Mouse (Mus musculus): ENCODE measurements at regions not wholly inside any gene's neighbourhood (a gene's known extent, or its start where the extent isn't known, plus 50 kb on each side); places are given as distances from the start of the nearest gene placed in this dataset.

DNA sequence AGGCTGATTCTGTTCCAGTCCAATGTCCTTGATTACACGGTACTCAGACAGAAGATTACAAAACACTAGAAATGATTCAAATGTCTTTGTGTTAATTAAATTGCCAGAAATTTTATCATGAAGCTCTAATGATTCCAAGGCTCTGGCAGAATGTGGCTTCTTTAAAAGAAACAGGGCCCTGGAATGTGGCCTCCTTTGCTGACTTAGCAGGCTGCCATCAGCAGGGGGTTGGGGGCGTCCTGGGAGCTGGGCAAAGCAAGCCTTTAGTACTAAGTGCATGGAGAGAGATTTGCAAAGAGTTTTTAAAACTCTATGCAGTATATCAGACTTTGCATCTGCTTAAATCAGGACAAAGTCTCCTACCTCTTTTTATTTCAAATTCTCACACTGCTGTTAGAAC lies 434.8 kb upstream of the Cited2 start:
- Histone ChIP-seq H3K9ac (ENCODE audit: low read depth, low read length) (no peak overlapping the region), H3K4me2 (no peak overlapping the region), H3K9me3 (replicated peaks; ENCODE audit: control insufficient read depth, low read length) (no peaks in the 10 kb centered on the region), H3K36me3 (ENCODE audit: control insufficient read depth, insufficient read depth, low read length) (no peaks in the 10 kb centered on the region), H3K27me3 (ENCODE audit: control insufficient read depth, insufficient read depth, low read length) (no peaks in the 10 kb centered on the region), H3K4me1 (ENCODE audit: control insufficient read depth, insufficient read depth, low read length) (no peaks in the 10 kb centered on the region), H3K27ac (ENCODE audit: low read depth, low read length) (no peak overlapping the region), H3K4me3 (ENCODE audit: low read depth, low read length) (no peak overlapping the region)
- no peak for ATAC-seq (replicated peaks; ENCODE audit: insufficient number of reproducible peaks, low FRiP score, low TSS enrichment)
- WGBS (ENCODE audit: insufficient replicate concordance) = 46% methylated on average over 2 of the region's 2 CpGs

DNA sequence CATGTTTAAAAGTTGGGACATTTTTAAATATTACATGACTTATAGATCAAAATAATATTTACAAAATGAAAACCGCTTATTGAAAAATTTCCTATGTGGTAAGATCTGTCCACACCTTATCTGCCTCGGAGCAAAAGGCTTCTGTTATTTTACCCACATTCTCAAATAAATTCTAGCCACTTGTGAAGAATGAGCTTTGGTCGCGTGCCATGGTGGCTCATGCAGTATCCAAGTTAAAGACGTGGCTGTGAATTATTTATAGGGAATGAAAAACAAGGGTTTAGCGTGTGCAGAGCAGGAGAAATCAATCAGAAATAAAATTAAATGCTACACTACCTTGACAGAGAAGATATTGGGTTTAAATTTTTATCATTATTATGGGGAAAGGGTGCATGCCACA lies 430.7 kb upstream of the Cited2 start:
- Histone ChIP-seq H3K4me1 (ENCODE audit: control insufficient read depth, insufficient read depth, low read length) (no peaks in the 10 kb centered on the region), H3K4me2 (no peak overlapping the region), H3K4me3 (ENCODE audit: low read depth, low read length) (no peak overlapping the region), H3K9ac (ENCODE audit: low read depth, low read length) (no peak overlapping the region), H3K9me3 (replicated peaks; ENCODE audit: control insufficient read depth, low read length) (no peaks in the 10 kb centered on the region), H3K27ac (ENCODE audit: low read depth, low read length) (no peak overlapping the region), H3K36me3 (ENCODE audit: control insufficient read depth, insufficient read depth, low read length) (no peaks in the 10 kb centered on the region), H3K27me3 (ENCODE audit: control insufficient read depth, insufficient read depth, low read length) (no peaks in the 10 kb centered on the region)
- ATAC-seq (replicated peaks; ENCODE audit: insufficient number of reproducible peaks, low FRiP score, low TSS enrichment) = no peak
- WGBS (ENCODE audit: insufficient replicate concordance) = 81% methylated on average over 6 of the region's 6 CpGs

DNA sequence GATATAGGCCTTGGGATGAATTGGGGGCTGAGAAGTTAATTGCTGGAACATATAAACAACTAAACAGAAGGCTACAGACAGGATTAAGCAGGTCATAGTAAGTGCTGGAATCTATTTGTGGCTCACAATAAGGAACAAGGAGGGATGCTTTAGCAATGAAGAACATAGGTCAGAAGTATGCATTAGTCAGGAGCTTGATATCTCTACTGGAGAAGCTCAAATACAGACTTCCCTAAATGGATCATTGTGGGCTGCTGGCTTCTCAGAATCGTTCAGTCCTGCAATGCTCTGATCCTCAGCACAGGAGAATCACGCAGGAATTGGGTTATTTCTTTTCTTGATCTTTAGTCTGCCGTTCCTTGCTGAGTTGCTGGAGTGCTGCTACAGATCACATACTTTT lies 428.6 kb upstream of the Cited2 start:
- no peaks in the 10 kb centered on the region for H3K9me3 ChIP-seq (replicated peaks; ENCODE audit: control insufficient read depth, low read length)
- H3K4me2 ChIP-seq = no peak overlapping the region
- no peak overlapping the region for H3K4me3 ChIP-seq (ENCODE audit: low read depth, low read length)
- ATAC-seq (replicated peaks; ENCODE audit: insufficient number of reproducible peaks, low FRiP score, low TSS enrichment) = no peak
- no peaks in the 10 kb centered on the region for H3K36me3 ChIP-seq (ENCODE audit: control insufficient read depth, insufficient read depth, low read length)
- no peak overlapping the region for H3K27ac ChIP-seq (ENCODE audit: low read depth, low read length)
- H3K9ac ChIP-seq (ENCODE audit: low read depth, low read length) = no peak overlapping the region
- 71% methylated on average over 3 of the region's 3 CpGs for WGBS (ENCODE audit: insufficient replicate concordance)
- no peaks in the 10 kb centered on the region for H3K27me3 ChIP-seq (ENCODE audit: control insufficient read depth, insufficient read depth, low read length)
- no peaks in the 10 kb centered on the region for H3K4me1 ChIP-seq (ENCODE audit: control insufficient read depth, insufficient read depth, low read length)

DNA sequence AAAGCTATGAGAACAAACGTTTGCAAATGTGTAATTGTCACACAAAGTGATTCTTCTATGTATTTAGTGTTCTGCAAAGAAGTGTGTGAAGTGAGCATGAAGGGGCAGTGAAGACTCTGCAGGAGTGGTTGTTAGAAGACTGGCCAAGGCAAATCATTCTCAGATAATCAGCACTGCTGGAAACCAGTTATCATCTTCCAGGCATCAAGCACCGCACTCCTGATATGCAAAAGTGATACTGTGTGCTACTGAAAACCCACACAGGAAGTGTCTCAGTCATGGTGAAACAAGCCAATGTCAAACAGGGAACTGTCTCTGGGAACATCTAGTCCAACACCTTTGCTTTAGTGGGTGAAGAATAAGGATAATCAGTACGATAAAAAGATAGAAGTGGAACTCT lies 427.9 kb upstream of the Cited2 start:
- Histone ChIP-seq H3K4me3 (ENCODE audit: low read depth, low read length) (no peak overlapping the region), H3K4me1 (ENCODE audit: control insufficient read depth, insufficient read depth, low read length) (peaks cover 6% of the 10 kb centered on the region; the same call in 1 of the 2 replicates), H3K9ac (ENCODE audit: low read depth, low read length) (no peak overlapping the region), H3K27ac (ENCODE audit: low read depth, low read length) (no peak overlapping the region), H3K36me3 (ENCODE audit: control insufficient read depth, insufficient read depth, low read length) (no peaks in the 10 kb centered on the region), H3K27me3 (ENCODE audit: control insufficient read depth, insufficient read depth, low read length) (no peaks in the 10 kb centered on the region), H3K9me3 (replicated peaks; ENCODE audit: control insufficient read depth, low read length) (no peaks in the 10 kb centered on the region), H3K4me2 (no peak overlapping the region)
- ATAC-seq (replicated peaks; ENCODE audit: insufficient number of reproducible peaks, low FRiP score, low TSS enrichment) = no peak
- WGBS (ENCODE audit: insufficient replicate concordance) = 65% methylated on average over 3 of the region's 3 CpGs

DNA sequence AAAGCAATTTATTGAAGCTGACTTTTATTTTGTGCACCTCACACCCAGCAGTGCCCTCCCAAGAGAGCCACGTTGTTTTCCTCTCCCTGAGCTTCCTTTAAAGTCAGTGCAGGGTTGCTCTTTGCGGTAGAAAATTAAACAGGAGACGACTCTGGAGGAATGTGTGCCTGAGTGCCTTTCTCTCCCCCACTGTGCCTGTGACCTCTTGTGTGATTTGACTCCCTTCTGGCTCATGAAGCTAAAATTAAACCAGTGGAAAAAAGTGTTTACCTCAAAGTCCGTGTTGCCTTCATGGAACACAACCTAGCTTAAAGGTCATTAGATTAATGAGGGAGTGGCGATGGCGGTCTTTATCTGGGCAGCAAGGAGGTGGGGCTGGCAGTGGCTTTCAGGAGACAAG lies 423.4 kb upstream of the Cited2 start:
- Histone ChIP-seq H3K27me3 (ENCODE audit: control insufficient read depth, insufficient read depth, low read length) (no peaks in the 10 kb centered on the region), H3K4me3 (ENCODE audit: low read depth, low read length) (no peak overlapping the region), H3K9me3 (replicated peaks; ENCODE audit: control insufficient read depth, low read length) (no peaks in the 10 kb centered on the region), H3K4me2 (peak overlapping the region; percentile 45), H3K27ac (ENCODE audit: low read depth, low read length) (peak overlapping the region; percentile 62; the same call in 1 of the 2 replicates), H3K9ac (ENCODE audit: low read depth, low read length) (peak overlapping the region; percentile 54; the same call in 1 of the 2 replicates), H3K36me3 (ENCODE audit: control insufficient read depth, insufficient read depth, low read length) (no peaks in the 10 kb centered on the region), H3K4me1 (ENCODE audit: control insufficient read depth, insufficient read depth, low read length) (peaks cover 6% of the 10 kb centered on the region; the same call in 1 of the 2 replicates)
- WGBS (ENCODE audit: insufficient replicate concordance) = 22% methylated on average over 6 of the region's 6 CpGs
- ATAC-seq (replicated peaks; ENCODE audit: insufficient number of reproducible peaks, low FRiP score, low TSS enrichment) = no peak

DNA sequence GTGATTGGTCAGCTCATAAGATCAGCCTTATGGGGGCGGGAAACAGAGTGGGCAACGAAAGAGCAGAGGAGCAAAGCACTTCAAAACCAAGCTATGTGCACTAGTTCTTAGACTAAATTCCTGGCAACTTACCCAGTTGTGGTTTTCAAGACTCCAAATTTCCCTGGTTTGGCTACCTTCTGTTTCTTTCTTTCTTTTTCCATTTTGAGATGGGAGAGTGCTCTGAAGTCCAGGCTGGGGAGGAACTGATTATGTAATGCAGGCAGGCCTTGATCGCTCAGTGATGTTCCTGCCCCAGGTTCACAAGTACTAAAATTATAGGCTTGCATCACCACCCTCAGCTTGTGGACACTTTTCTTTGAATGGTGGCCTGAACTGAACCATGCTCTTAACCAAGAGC lies 396.3 kb upstream of the Cited2 start:
- WGBS (ENCODE audit: insufficient replicate concordance) = 83% methylated on average over 3 of the region's 3 CpGs
- Histone ChIP-seq H3K27me3 (ENCODE audit: control insufficient read depth, insufficient read depth, low read length) (no peaks in the 10 kb centered on the region), H3K4me1 (ENCODE audit: control insufficient read depth, insufficient read depth, low read length) (0 out of 2 replicates have a peak, but pooled peaks cover 4% of the 10 kb centered on the region), H3K36me3 (ENCODE audit: control insufficient read depth, insufficient read depth, low read length) (no peaks in the 10 kb centered on the region), H3K4me3 (ENCODE audit: low read depth, low read length) (no peak overlapping the region), H3K9me3 (replicated peaks; ENCODE audit: control insufficient read depth, low read length) (no peaks in the 10 kb centered on the region), H3K9ac (ENCODE audit: low read depth, low read length) (no peak overlapping the region), H3K27ac (ENCODE audit: low read depth, low read length) (no peak overlapping the region), H3K4me2 (no peak overlapping the region)
- no peak for ATAC-seq (replicated peaks; ENCODE audit: insufficient number of reproducible peaks, low FRiP score, low TSS enrichment)

DNA sequence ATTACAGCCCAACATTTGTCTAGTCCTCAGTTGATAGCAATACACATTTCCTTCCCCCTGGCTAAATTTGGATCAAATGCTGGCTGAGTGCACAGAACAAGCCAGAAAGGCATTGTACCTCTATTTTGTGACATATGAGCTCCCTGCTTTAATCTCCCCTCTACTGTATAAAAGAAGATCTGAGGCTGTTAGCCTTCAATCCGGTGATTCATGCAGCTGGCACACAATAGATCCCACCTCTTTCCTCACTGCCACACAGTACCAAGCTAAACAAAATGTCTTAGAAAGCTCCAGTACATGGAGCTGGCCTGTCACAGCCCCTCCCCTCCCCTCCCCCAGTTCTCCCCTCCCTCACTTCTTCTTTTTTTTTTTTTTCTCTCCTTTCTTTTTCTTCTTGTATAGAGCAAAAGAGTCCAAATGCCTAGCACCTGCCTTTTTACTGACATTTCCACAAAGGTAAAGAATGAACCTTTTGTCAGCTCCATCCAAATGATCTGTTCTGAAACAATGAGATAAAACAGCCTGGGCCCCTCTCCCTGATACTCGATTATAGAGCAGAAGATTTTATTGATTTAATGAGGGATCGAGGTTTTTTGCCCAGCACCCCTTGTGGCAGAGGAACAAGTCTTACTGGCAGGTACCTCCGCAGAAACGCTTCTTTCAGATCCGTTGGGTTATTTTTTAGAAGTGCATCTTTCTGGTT lies 392.0 kb upstream of the Cited2 start:
- Histone ChIP-seq H3K4me1 (ENCODE audit: control insufficient read depth, insufficient read depth, low read length) (peaks cover 20% of the 10 kb centered on the region), H3K27me3 (ENCODE audit: control insufficient read depth, insufficient read depth, low read length) (no peaks in the 10 kb centered on the region), H3K9me3 (replicated peaks; ENCODE audit: control insufficient read depth, low read length) (no peaks in the 10 kb centered on the region), H3K9ac (ENCODE audit: low read depth, low read length) (peak overlapping the region; percentile 59), H3K4me2 (peak overlapping the region; percentile 61), H3K36me3 (ENCODE audit: control insufficient read depth, insufficient read depth, low read length) (no peaks in the 10 kb centered on the region), H3K4me3 (ENCODE audit: low read depth, low read length) (peak overlapping the region; percentile 34), H3K27ac (ENCODE audit: low read depth, low read length) (peak overlapping the region; percentile 42)
- ATAC-seq (replicated peaks; ENCODE audit: insufficient number of reproducible peaks, low FRiP score, low TSS enrichment) = no peak
- 17% methylated on average over 6 of the region's 6 CpGs for WGBS (ENCODE audit: insufficient replicate concordance)

DNA sequence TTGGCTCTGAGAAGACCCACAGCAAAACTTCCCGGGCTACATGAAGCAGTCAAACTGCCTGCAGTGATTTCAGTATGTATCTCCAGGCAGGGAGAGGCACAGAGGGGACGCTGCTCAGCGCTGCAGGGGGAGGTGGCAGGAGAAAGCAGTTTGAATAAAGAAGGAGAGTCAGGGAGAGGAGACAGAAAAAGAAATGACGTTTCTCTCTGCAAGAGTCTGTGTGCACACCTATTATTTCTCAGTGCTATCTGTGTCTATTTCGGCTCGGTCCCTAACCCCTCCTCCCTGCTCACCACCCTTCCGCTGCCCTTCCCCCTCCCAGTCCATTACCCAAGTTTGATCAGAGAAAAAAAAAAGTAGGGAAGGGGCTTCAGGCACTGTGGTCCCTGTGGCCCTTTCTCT lies 391.4 kb upstream of the Cited2 start:
- H3K4me2 ChIP-seq = peak overlapping the region; percentile 61
- peak overlapping the region; percentile 42 for H3K27ac ChIP-seq (ENCODE audit: low read depth, low read length)
- WGBS (ENCODE audit: insufficient replicate concordance) = under 1% methylated on average over 7 of the region's 7 CpGs
- no peaks in the 10 kb centered on the region for H3K27me3 ChIP-seq (ENCODE audit: control insufficient read depth, insufficient read depth, low read length)
- no peaks in the 10 kb centered on the region for H3K9me3 ChIP-seq (replicated peaks; ENCODE audit: control insufficient read depth, low read length)
- H3K4me3 ChIP-seq (ENCODE audit: low read depth, low read length) = peak overlapping the region; percentile 34
- ATAC-seq (replicated peaks; ENCODE audit: insufficient number of reproducible peaks, low FRiP score, low TSS enrichment) = 0 out of 2 replicates have a peak, but pooled peaks have one; percentile 49
- H3K4me1 ChIP-seq (ENCODE audit: control insufficient read depth, insufficient read depth, low read length) = peaks cover 20% of the 10 kb centered on the region
- peak overlapping the region; percentile 59 for H3K9ac ChIP-seq (ENCODE audit: low read depth, low read length)
- H3K36me3 ChIP-seq (ENCODE audit: control insufficient read depth, insufficient read depth, low read length) = no peaks in the 10 kb centered on the region
